Mouse (Mus musculus) C2C12 (cell line): ENCODE measurements at regions not wholly inside any gene's neighbourhood (a gene's known extent, or its start where the extent isn't known, plus 50 kb on each side); places are given as distances from the start of the nearest gene placed in this dataset.

Experiments
- CEBPB ChIP-seq: IDR thresholded peaks from one replicate; pipeline ENCODE4 v1.6.1; 2011; ENCODE audit warnings: low read depth, mild to moderate bottlenecking, control low read depth, moderate library complexity
- CTCF ChIP-seq: IDR thresholded peaks from one replicate; pipeline ENCODE4 v1.5.1; 2011; ENCODE audit not compliant: control insufficient read depth, insufficient read depth, insufficient read length
- MYOG ChIP-seq: IDR thresholded peaks from one replicate; pipeline ENCODE4 v1.6.1; 2011; ENCODE audit not compliant: control insufficient read depth, insufficient read length; ENCODE audit errors: extremely low read depth

GRCm38 (mm10) chr1:67935762-67936500 is 813.1 kb downstream of the Cps1 start:
- TF ChIP-seq CTCF, result no peak
- no peak for TF ChIP-seq MYOG
- no peak for TF ChIP-seq CEBPB
